ENCODE assay signal across 8 mouse cellular contexts in genomic region chr6:85511286-85512055, GRCm38 (mm10). TPM values are rescaled to one million over a fixed set of nuclear protein-coding genes. Genes with fewer than 3 reads are reported as not detected.
DNase-seq lines count a peak whose midpoint lies in the region; ATAC-seq and TF ChIP-seq lines count a peak whose summit lies in the region.

No protein-coding gene starts in this region.

- peaks cover 12% of the 10 kb centered on the region for H3K4me1 ChIP-seq in heart, embryonic 16.5 days (ENCODE audit: control insufficient read depth, insufficient read depth, low read length)
- H3K4me1 ChIP-seq in kidney, postnatal 0 days (replicated peaks; ENCODE audit: insufficient read depth, low read length), result no peaks in the 10 kb centered on the region; the same call in 1 of the 2 replicates
- H3K4me1 ChIP-seq in lung, embryonic 15.5 days, result peaks cover 26% of the 10 kb centered on the region

- 0 out of 2 replicates have a peak, but pooled peaks have one; percentile 49 for ATAC-seq in heart, embryonic 16.5 days (replicated peaks; ENCODE audit: extremely low read depth, insufficient read depth, low FRiP score)
- ATAC-seq in kidney, postnatal 0 days (replicated peaks; ENCODE audit: low FRiP score, low read depth), result no peak
- no peak for ATAC-seq in lung, embryonic 15.5 days (ENCODE audit: borderline replicate concordance, extremely low read depth, low FRiP score, low TSS enrichment)
- no peak for ATAC-seq in erythroid progenitor cell, adult 5-6 weeks (replicated peaks; ENCODE audit: low FRiP score, poor library complexity, severe bottlenecking)

- DNase-seq in gastrocnemius, postnatal 10 days, result peak; percentile 69
- no peak for DNase-seq in gastrocnemius, adult 8-10 months (ENCODE audit: low spot score in 2 of 2)
- DNase-seq in embryo, embryonic 9.5 days (ENCODE audit: extremely low spot score), result peak; percentile 55
- DNase-seq in kidney, postnatal 0 days (ENCODE audit: low spot score), result peak; percentile 74
- DNase-seq in ovary, adult 18-20 months (ENCODE audit: low spot score), result peak; percentile 20

- no peaks in the 10 kb centered on the region for H3K36me3 ChIP-seq in heart, embryonic 16.5 days (ENCODE audit: control insufficient read depth, insufficient read depth)
- H3K36me3 ChIP-seq in kidney, postnatal 0 days (ENCODE audit: insufficient read depth, low read length), result no peaks in the 10 kb centered on the region
- H3K36me3 ChIP-seq in lung, embryonic 15.5 days, result no peaks in the 10 kb centered on the region

- H3K9ac ChIP-seq in heart, embryonic 16.5 days (ENCODE audit: low read length), result no peak overlapping the region
- H3K9ac ChIP-seq in kidney, postnatal 0 days (ENCODE audit: low read depth, low read length), result no peak overlapping the region
- H3K9ac ChIP-seq in lung, embryonic 15.5 days, result no peak overlapping the region

- no peak overlapping the region for H3K27ac ChIP-seq in heart, embryonic 16.5 days (ENCODE audit: low read length)
- no peak overlapping the region for H3K27ac ChIP-seq in kidney, postnatal 0 days
- no peak overlapping the region for H3K27ac ChIP-seq in lung, embryonic 15.5 days

- peak overlapping the region; percentile 38 for H3K4me3 ChIP-seq in heart, embryonic 16.5 days (ENCODE audit: low read length)
- H3K4me3 ChIP-seq in kidney, postnatal 0 days (replicated peaks; ENCODE audit: low read depth, low read length), result peak overlapping the region; percentile 20
- peak overlapping the region; percentile 22 for H3K4me3 ChIP-seq in lung, embryonic 15.5 days

- WGBS in heart, embryonic 16.5 days, result under 1% methylated on average over 88 of the region's 88 CpGs
- under 1% methylated on average over 85 of the region's 88 CpGs for WGBS in kidney, postnatal 0 days
- under 1% methylated on average over 73 of the region's 88 CpGs for WGBS in lung, embryonic 15.5 days

- H3K27me3 ChIP-seq in heart, embryonic 16.5 days (ENCODE audit: control insufficient read depth, insufficient read depth, low read length), result peaks cover 76% of the 10 kb centered on the region
- peaks cover 64% of the 10 kb centered on the region for H3K27me3 ChIP-seq in kidney, postnatal 0 days (ENCODE audit: insufficient read depth, low read length)
- peaks cover 83% of the 10 kb centered on the region for H3K27me3 ChIP-seq in lung, embryonic 15.5 days

- no peaks in the 10 kb centered on the region for H3K9me3 ChIP-seq in heart, embryonic 16.5 days (replicated peaks; ENCODE audit: control insufficient read depth, low read length)
- no peaks in the 10 kb centered on the region for H3K9me3 ChIP-seq in kidney, postnatal 0 days (replicated peaks; ENCODE audit: low read length)
- no peaks in the 10 kb centered on the region for H3K9me3 ChIP-seq in lung, embryonic 15.5 days

- peak overlapping the region; percentile 47 for H3K4me2 ChIP-seq in heart, embryonic 16.5 days (ENCODE audit: low read depth, low read length)
- peak overlapping the region; percentile 40 for H3K4me2 ChIP-seq in kidney, postnatal 0 days (ENCODE audit: low read length)
- H3K4me2 ChIP-seq in lung, embryonic 15.5 days, result peak overlapping the region; percentile 80

- no peak for TF ChIP-seq CTCF in kidney, postnatal 0 days (IDR thresholded peaks at IDR 0.05; ENCODE audit: low read depth)

RNA-seq across cellular contexts. Expression of gene Egr4, which starts 1.9 kb away (rescaled TPM):
- not detected for total RNA-seq in gastrocnemius, postnatal 10 days (2021)
- total RNA-seq in gastrocnemius, adult 8-10 months (2022), result not detected
- not detected in 2 replicates for polyA plus RNA-seq in heart, embryonic 16.5 days (2015; fragmentation: Nextera tagmentation; extraction: Ambion mirVana)
- polyA plus RNA-seq in kidney, postnatal 0 days (2015; fragmentation: Nextera tagmentation; extraction: Ambion mirVana), result not detected in 2 replicates
- not detected in 2 replicates for polyA plus RNA-seq in lung, embryonic 15.5 days (2015; fragmentation: Nextera tagmentation; extraction: Ambion mirVana)
- not detected in 2 replicates for total RNA-seq in erythroid progenitor cell, adult 5-6 weeks (2015; ENCODE audit: low replicate concordance)
- not detected in 2 replicates for total RNA-seq in erythroid progenitor cell, adult 5-6 weeks (2017; ENCODE audit: low replicate concordance)

RNA-seq across cellular contexts. Expression of gene Fbxo41, which starts 8.7 kb away (rescaled TPM):
- total RNA-seq in gastrocnemius, postnatal 10 days (2021), result under 1 TPM; 0.14 TPM
- total RNA-seq in gastrocnemius, adult 8-10 months (2022), result not detected
- 0.02 TPM in 1 of 2 replicates, not detected in the other for polyA plus RNA-seq in heart, embryonic 16.5 days (2015; fragmentation: Nextera tagmentation; extraction: Ambion mirVana)
- 0.04 and 0.08 TPM in 2 replicates for polyA plus RNA-seq in kidney, postnatal 0 days (2015; fragmentation: Nextera tagmentation; extraction: Ambion mirVana)
- 0.06 and 0.16 TPM in 2 replicates for polyA plus RNA-seq in lung, embryonic 15.5 days (2015; fragmentation: Nextera tagmentation; extraction: Ambion mirVana)
- not detected in 2 replicates for total RNA-seq in erythroid progenitor cell, adult 5-6 weeks (2015; ENCODE audit: low replicate concordance)
- total RNA-seq in erythroid progenitor cell, adult 5-6 weeks (2017; ENCODE audit: low replicate concordance), result not detected in 2 replicates

RNA-seq across cellular contexts. Expression of gene Pradc1, which starts 59.7 kb away (rescaled TPM):
- total RNA-seq in gastrocnemius, postnatal 10 days (2021), result 10 to 100 TPM; 15.2 to 17.8 TPM
- total RNA-seq in gastrocnemius, adult 8-10 months (2022), result 10 to 100 TPM; 14.5 to 17.2 (median 16.6) TPM
- polyA plus RNA-seq in heart, embryonic 16.5 days (2015; fragmentation: Nextera tagmentation; extraction: Ambion mirVana), result 44.2 and 50.9 TPM in 2 replicates
- 37.3 and 40.2 TPM in 2 replicates for polyA plus RNA-seq in kidney, postnatal 0 days (2015; fragmentation: Nextera tagmentation; extraction: Ambion mirVana)
- polyA plus RNA-seq in lung, embryonic 15.5 days (2015; fragmentation: Nextera tagmentation; extraction: Ambion mirVana), result 46.0 and 46.7 TPM in 2 replicates
- 17.7 and 18.9 TPM in 2 replicates for total RNA-seq in erythroid progenitor cell, adult 5-6 weeks (2015; ENCODE audit: low replicate concordance)
- 1.4 and 3.1 TPM in 2 replicates for total RNA-seq in erythroid progenitor cell, adult 5-6 weeks (2017; ENCODE audit: low replicate concordance)

Comparison
In these comparisons a context has a peak if more than half of its experiments do, and no peak if none do; other contexts are left out.
1. DNase-seq: peak in gastrocnemius, postnatal 10 days (single experiment), embryo, embryonic 9.5 days (single experiment), kidney, postnatal 0 days (single experiment) and ovary, adult 18-20 months (single experiment); none in gastrocnemius, adult 8-10 months (0 of 2).
2. Peak in every context shown above with its lines, with median percentiles within 50 percentile points of each other: H3K4me2 ChIP-seq and H3K4me3 ChIP-seq.